Mouse (Mus musculus): ENCODE measurements at regions not wholly inside any gene's neighbourhood (a gene's known extent, or its start where the extent isn't known, plus 50 kb on each side); places are given as distances from the start of the nearest gene placed in this dataset.
"Not testable (repeated sequence)": the region's sequence is repeated elsewhere in the genome, so short reads cannot be mapped to it uniquely, and the experiment has no call there.

DNA sequence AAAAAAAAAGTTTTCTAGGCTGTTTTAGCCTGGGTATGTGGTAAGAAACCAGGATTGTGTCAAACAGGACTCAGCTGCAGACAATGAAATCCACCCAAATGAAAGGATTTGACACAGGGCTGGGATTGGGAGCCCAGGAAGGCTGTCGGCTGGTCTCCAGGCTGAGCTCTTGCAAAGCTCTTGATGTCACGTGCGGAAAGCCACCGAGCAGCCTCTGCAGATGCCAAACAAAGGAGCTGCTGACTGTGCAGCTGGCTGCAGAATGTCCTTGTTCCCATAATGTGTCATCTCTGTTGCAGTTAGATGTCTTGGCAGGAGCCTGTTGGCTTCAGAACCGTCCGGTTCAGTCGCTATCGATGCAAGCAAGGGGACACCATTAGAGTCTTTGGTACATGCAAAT lies 56.1 kb downstream of the Bbs10 start:
- no peaks in the 10 kb centered on the region for H3K36me3 ChIP-seq
- H3K4me3 ChIP-seq: no peak overlapping the region
- H3K4me1 ChIP-seq: no peaks in the 10 kb centered on the region
- no peak overlapping the region for H3K4me2 ChIP-seq (replicated peaks)
- no peak overlapping the region for H3K9ac ChIP-seq
- no peak for ATAC-seq (ENCODE audit: low FRiP score)
- H3K27ac ChIP-seq: no peak overlapping the region
- no peaks in the 10 kb centered on the region for H3K27me3 ChIP-seq
- WGBS: 63% methylated on average over 8 of the region's 8 CpGs
- no peaks in the 10 kb centered on the region for H3K9me3 ChIP-seq (replicated peaks)

DNA sequence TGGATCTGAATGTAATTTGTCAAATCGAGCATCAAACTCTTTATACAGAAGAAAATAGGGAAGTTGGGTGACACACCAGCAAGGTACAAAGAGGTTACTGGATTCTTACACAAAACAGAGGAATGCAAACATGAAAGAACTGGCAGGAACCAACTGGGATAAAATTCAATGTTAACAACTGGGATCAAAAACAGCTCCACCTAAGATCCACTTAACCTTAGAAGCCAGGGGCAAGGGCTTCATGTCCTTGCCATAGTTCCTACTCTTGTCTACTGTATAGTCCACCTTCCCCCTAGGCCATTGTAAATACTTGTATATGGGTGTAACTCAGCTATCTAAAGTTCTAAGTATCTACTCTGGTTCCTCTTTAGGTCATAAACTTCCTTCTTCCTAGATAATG lies 59.9 kb downstream of the Bbs10 start:
- not testable (repeated sequence) for H3K4me2 ChIP-seq (replicated peaks); ATAC-seq (ENCODE audit: low FRiP score); H3K27me3 ChIP-seq; H3K4me1 ChIP-seq; H3K9me3 ChIP-seq (replicated peaks); H3K4me3 ChIP-seq; H3K36me3 ChIP-seq; H3K27ac ChIP-seq; H3K9ac ChIP-seq
- 75% methylated on average over 1 of the region's 1 CpGs for WGBS

DNA sequence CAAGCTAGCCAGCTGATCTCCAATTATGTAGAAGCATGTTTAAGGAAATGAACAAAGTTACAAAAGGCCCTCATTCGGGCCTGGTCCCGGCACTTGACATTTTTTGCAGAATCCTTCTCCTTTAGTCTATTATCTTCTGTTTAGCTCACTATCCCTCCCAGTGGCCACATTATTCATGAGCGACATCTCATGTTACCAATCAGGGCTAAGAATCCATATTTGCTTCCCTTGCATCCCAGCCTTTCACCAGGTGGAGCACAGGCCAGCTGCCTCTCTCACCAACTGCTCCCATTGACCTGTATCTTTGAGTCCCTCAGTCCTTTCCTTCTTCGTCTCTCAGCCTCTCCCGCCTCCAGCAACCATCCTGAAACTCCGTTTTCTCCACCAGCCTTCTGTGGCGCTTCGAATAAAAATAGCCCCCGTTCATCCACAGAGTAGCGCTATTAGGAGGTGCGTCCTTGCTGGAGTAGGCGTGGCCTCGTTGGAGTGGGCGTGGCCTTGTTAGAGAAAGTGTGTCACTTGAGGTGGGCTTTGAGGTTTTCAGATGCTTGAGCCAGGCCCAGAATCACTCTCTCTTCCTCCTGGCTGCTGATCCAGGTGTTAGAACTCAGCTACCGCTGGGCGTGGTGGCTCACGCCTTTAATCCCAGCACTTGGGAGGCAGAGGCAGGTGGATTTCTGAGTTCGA lies 63.4 kb downstream of the Bbs10 start:
- no peaks in the 10 kb centered on the region for H3K36me3 ChIP-seq
- no peaks in the 10 kb centered on the region for H3K9me3 ChIP-seq (replicated peaks)
- H3K27me3 ChIP-seq: no peaks in the 10 kb centered on the region
- 91% methylated on average over 18 of the region's 18 CpGs for WGBS
- no peak for ATAC-seq (ENCODE audit: low FRiP score)
- no peak overlapping the region for H3K9ac ChIP-seq
- H3K4me3 ChIP-seq: no peak overlapping the region
- peaks cover 13% of the 10 kb centered on the region; the same call in 1 of the 2 replicates for H3K4me1 ChIP-seq
- no peak overlapping the region for H3K27ac ChIP-seq
- H3K4me2 ChIP-seq (replicated peaks): no peak overlapping the region

DNA sequence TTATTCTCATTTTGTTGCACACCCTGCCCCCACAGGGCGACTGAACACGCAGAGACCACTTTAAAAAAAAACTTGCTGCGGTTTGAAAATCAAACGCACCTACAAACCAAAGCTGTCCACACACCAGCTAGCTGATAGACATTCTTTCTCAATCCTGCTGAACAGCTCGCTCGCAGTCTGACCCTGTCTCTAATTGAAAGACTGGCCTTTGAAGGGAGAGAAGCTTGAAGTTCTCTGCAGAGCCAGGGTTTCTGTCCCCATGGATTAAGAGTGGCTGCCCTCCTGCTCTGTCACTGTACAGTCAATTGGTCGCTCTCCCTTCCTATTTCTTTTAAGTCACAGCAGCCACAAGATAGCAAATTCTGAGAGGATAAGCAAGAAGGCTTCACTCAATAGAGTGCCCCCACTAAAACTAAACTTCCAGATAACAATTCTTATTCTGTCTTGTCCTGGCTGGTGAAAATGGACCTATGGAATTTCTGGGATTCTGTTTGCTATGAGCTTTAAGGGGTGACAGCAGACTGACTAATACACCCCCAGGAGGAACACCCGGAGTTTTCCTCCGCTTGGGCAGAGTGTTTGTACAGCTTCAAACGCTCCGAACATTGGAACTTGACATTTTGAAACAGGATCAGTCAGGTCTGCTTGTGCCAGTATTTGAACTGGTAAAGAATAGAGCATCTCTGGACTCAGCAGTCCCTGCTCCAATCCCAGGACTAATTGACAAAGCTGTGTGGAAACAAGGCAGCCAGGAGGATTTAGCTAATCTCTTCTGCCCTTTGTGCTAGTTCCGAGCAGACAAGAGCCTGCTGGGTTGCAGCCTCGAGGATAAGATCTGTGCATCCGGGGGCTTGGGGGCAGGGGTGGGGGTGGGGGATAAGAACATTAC lies 65.5 kb downstream of the Bbs10 start:
- no peak for ATAC-seq (ENCODE audit: low FRiP score)
- no peaks in the 10 kb centered on the region for H3K36me3 ChIP-seq
- WGBS: 38% methylated on average over 14 of the region's 14 CpGs
- no peak overlapping the region for H3K9ac ChIP-seq
- no peak overlapping the region for H3K4me3 ChIP-seq
- H3K9me3 ChIP-seq (replicated peaks): no peaks in the 10 kb centered on the region
- H3K4me2 ChIP-seq (replicated peaks): no peak overlapping the region
- no peaks in the 10 kb centered on the region for H3K27me3 ChIP-seq
- H3K4me1 ChIP-seq: peaks cover 13% of the 10 kb centered on the region; the same call in 1 of the 2 replicates
- no peak overlapping the region for H3K27ac ChIP-seq

DNA sequence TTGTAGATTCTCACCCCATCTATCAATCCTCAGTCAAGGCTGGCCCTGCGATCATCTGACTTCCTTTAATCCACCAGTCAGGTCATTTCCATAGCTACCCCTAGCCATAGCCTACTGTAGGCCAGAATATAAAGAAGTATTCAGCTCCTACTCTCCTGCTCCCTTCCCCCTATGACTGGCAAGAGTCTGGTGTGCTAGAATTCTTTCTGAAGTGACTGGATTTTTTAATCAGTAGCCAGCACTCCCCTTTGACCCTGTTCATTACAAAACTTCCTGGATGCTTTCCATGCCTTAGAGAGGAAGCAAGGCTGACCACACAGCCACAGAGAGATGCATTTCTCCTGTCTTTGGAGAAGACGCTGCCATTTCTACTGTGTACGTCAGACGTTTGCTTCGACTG lies 66.5 kb downstream of the Bbs10 start:
- Histone ChIP-seq H3K9me3 (replicated peaks) (no peaks in the 10 kb centered on the region), H3K4me1 (peaks cover 13% of the 10 kb centered on the region; the same call in 1 of the 2 replicates), H3K4me2 (replicated peaks) (no peak overlapping the region), H3K4me3 (no peak overlapping the region), H3K36me3 (no peaks in the 10 kb centered on the region), H3K27ac (no peak overlapping the region), H3K9ac (no peak overlapping the region), H3K27me3 (no peaks in the 10 kb centered on the region)
- 75% methylated on average over 5 of the region's 5 CpGs for WGBS
- ATAC-seq (ENCODE audit: low FRiP score): no peak

DNA sequence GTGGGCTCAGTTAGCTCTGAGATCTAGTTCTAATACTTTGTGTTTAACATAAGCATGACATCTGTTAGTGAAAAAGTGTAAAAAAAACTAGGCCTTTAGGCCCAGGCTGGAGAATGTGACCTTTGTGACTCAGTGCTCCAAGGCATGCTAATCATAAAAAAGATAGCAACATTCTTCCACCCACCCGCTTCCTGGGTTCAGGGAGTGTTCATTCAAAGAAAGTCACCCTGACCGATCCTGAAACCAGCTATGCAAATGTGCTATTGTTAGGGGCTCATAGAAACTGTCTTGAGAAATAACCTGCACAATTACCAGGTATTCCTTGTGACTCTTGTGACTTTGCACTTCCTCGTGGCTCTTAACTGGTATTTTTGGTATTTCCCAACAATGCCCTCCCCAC lies 70.6 kb downstream of the Bbs10 start:
- not testable (repeated sequence) for H3K4me3 ChIP-seq; H3K4me1 ChIP-seq; H3K4me2 ChIP-seq (replicated peaks); H3K9ac ChIP-seq; H3K27me3 ChIP-seq; H3K27ac ChIP-seq; H3K36me3 ChIP-seq; ATAC-seq (ENCODE audit: low FRiP score); H3K9me3 ChIP-seq (replicated peaks)
- WGBS: 82% methylated on average over 3 of the region's 3 CpGs

DNA sequence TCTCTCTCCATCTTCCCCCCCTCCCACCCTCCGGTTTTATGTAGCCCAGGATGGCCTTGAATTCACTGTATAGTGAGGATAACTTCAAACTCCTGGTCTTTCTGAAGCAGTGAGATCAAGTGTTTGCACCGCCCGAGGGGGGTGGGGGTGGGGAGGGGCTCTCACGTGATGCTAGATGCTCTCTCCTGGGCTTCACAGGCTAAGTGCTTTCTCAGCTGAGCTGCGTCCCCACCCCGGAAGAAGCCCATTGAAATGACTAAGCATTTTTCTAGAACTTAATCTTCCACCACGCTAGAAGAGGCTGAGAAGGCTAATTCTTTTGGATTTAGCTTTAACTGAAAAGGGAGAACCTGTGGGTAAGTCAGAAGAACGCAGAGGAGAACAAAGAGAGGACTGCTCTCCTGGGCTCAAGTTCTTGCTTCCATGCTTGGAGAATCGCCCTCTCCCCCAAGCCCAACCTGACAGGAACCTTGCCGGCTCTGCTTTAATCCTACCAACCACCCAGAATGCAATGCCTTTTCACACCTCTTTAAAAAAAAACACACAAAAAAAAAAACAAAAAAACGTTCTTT lies 79.7 kb downstream of the Bbs10 start:
- Histone ChIP-seq H3K27me3 (no peaks in the 10 kb centered on the region), H3K9me3 (replicated peaks) (no peaks in the 10 kb centered on the region), H3K4me2 (replicated peaks) (no peak overlapping the region), H3K27ac (no peak overlapping the region), H3K36me3 (no peaks in the 10 kb centered on the region), H3K4me1 (no peaks in the 10 kb centered on the region), H3K4me3 (no peak overlapping the region), H3K9ac (no peak overlapping the region)
- no peak for ATAC-seq (ENCODE audit: low FRiP score)
- 55% methylated on average over 11 of the region's 11 CpGs for WGBS

DNA sequence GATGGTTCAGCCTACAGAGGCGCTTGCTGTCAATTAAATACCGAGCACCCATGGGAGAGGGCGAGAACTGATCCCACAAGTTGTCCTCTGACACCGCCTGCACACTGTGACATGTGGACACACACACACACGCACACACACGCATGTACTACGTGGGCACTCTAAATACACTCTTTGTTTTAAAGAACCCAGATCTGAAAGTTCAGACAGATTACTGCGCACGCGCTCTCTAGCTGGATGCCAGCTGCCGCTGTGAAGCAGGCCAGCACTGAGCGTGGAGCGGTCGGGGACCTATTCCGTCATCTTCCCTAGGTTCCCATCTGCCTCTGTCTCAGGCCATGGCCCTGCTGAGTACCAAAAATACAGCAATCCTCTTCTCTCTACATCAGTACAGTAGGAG lies 83.2 kb downstream of the Bbs10 start:
- Histone ChIP-seq H3K9ac (no peak overlapping the region), H3K27ac (no peak overlapping the region), H3K4me1 (no peaks in the 10 kb centered on the region), H3K9me3 (replicated peaks) (no peaks in the 10 kb centered on the region), H3K4me2 (replicated peaks) (no peak overlapping the region), H3K27me3 (no peaks in the 10 kb centered on the region), H3K36me3 (no peaks in the 10 kb centered on the region), H3K4me3 (no peak overlapping the region)
- 73% methylated on average over 15 of the region's 15 CpGs for WGBS
- peak; percentile 38 for ATAC-seq (ENCODE audit: low FRiP score)

DNA sequence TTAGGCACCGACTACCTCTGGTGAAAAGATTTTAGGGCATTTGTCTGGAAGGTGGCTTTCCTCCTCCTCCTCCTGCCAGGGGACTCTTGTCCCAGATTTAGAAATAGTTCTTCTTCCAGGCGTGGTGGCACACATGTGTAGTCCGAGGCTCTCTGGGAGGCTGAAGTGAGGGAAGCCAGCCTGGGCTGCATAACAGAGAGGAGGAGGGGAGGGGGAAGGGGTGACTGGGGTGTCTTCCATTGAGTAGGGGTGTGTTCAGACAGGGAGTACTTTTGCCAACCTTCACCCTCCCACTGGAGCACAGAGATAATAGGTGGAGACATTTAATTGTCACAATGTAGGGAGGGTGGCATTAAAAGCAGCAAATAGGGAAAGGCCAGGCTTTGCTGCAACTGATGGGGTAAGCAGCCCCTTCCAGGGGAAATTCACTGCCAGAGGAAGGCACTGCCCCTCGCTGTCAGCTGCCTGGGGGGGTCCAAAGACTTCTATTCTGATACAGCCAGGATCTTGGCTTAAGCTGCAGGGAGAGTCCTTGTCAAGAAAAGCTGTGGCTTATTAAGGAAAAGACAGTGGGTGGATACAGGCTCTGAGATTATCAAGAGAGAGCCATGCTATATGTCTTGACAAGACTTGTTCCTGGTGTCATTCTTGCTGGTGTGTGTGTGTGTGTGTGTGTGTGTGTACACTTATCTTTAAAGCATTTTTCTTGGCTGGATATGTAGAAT lies 83.9 kb downstream of the Bbs10 start:
- H3K4me1 ChIP-seq: no peaks in the 10 kb centered on the region
- no peak overlapping the region for H3K4me2 ChIP-seq (replicated peaks)
- H3K36me3 ChIP-seq: no peaks in the 10 kb centered on the region
- no peaks in the 10 kb centered on the region for H3K27me3 ChIP-seq
- H3K9me3 ChIP-seq (replicated peaks): no peaks in the 10 kb centered on the region
- no peak overlapping the region for H3K27ac ChIP-seq
- WGBS: 44% methylated on average over 4 of the region's 4 CpGs
- H3K9ac ChIP-seq: no peak overlapping the region
- H3K4me3 ChIP-seq: no peak overlapping the region
- ATAC-seq (ENCODE audit: low FRiP score): no peak

DNA sequence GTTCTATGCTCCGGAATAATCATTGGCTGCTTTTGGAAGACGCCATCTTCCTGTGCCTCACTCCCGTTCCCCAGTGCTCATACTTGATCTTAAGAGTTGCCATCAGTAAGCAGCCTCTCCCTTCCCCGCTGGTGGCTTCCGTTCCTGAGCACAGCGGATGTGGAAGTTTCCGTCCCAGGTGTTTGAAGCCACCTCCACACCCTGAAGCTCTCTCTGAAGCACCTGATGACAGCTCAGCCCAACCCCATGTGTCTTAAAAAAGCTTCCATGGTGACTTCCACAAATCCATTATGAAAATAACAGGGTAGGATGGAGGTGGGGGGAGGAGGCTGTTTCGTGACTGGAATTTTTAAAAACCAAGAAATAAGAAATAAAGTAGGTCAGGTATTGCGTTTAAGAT lies 87.1 kb downstream of the Bbs10 start:
- ATAC-seq (ENCODE audit: low FRiP score): no peak
- no peaks in the 10 kb centered on the region for H3K36me3 ChIP-seq
- no peak overlapping the region for H3K4me2 ChIP-seq (replicated peaks)
- H3K9ac ChIP-seq: no peak overlapping the region
- no peak overlapping the region for H3K4me3 ChIP-seq
- H3K9me3 ChIP-seq (replicated peaks): no peaks in the 10 kb centered on the region
- no peaks in the 10 kb centered on the region for H3K27me3 ChIP-seq
- no peaks in the 10 kb centered on the region for H3K4me1 ChIP-seq
- H3K27ac ChIP-seq: no peak overlapping the region
- WGBS: 87% methylated on average over 9 of the region's 9 CpGs

DNA sequence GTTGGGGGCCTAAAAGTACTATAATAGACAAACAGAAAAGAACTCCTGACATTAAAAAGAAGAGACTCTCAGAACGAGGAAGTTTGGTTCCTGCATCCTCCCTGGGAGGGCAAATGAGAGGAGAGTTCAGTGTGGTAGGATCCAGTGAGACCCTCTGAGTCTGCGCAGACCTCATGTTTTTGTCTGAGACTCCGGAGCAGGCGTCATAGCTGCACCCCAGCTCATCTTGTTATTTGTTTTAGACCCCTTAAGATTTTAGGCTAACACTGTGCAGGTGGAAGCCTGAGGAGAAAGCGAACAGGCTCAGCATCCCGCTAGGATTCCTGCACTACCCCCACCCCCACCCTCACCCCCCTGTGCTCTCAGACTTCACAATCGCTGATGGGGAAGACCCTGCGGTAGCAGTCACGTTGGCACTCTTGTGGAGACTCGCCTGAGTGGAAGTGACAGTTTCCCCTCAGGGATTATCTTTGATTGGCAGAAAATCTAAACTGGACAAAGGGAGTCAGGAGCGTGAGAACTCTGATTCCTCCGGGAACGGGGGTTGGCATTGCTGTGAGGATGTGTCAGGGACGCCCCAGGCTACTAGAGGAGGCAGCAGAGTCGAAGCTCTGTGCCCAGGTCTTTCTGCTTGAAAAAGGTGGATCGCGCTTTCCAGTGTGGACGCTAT lies 85.0 kb upstream of the Nap1l1 start:
- no peaks in the 10 kb centered on the region for H3K27me3 ChIP-seq
- peak; percentile 66 for ATAC-seq (ENCODE audit: low FRiP score)
- no peak overlapping the region for H3K9ac ChIP-seq
- no peaks in the 10 kb centered on the region for H3K36me3 ChIP-seq
- 47% methylated on average over 18 of the region's 18 CpGs for WGBS
- no peaks in the 10 kb centered on the region for H3K4me1 ChIP-seq
- no peak overlapping the region for H3K4me3 ChIP-seq
- no peak overlapping the region for H3K27ac ChIP-seq
- peak overlapping the region; percentile 31 for H3K4me2 ChIP-seq (replicated peaks)
- no peaks in the 10 kb centered on the region for H3K9me3 ChIP-seq (replicated peaks)

Measured in hindbrain, embryonic 12.5 days (tissue).